Mouse (Mus musculus) CH12.LX (cell line): ENCODE results near the gene Ephx1. TPM values are rescaled to one million over a fixed set of nuclear protein-coding genes. Genes with fewer than 3 reads are reported as not detected.

Experiments used
- DNase-seq: peaks from one replicate; pipeline ENCODE4 v3.0.0-alpha.2; 2013; ENCODE audit errors: extremely low read depth
- H3K27ac ChIP-seq: 2 replicates; pipeline ENCODE4 v1.5.1; 2012; ENCODE audit warnings: low read depth, mild to moderate bottlenecking, control low read depth, moderate library complexity; ENCODE audit not compliant: insufficient read depth
- H3K27me3 ChIP-seq: replicated peaks from 2 replicates; pipeline ENCODE3; 2012; ENCODE audit warnings: inconsistent platforms
- H3K36me3 ChIP-seq, 2 experiments: replicated peaks in 1 of 2; 2 replicates each; pipeline versions ENCODE3 to v1.6.1; 2012; ENCODE audit warnings: inconsistent platforms in 1 of 2, low read length in 1 of 2, mild to moderate bottlenecking in 1 of 2, mixed read lengths in 1 of 2, moderate library complexity in 1 of 2; ENCODE audit not compliant: control insufficient read depth in 1 of 2, insufficient read depth in 1 of 2
- H3K4me1 ChIP-seq, 2 experiments: 2 replicates each; pipeline ENCODE4 v1.6.1; 2012; ENCODE audit warnings: inconsistent platforms in 1 of 2, moderate library complexity in 1 of 2; ENCODE audit not compliant: insufficient read depth in 2 of 2, control insufficient read depth in 1 of 2
- H3K4me2 ChIP-seq: 2 replicates; pipeline ENCODE4 v1.6.1; 2012; ENCODE audit warnings: low read depth, mild to moderate bottlenecking, control low read depth; ENCODE audit not compliant: poor library complexity, insufficient read depth, severe bottlenecking
- H3K4me3 ChIP-seq, 3 experiments: fragments of 150-350 bp in 1 of 3; sonication (generic) in 1 of 3; replicated peaks in 1 of 3; 2 replicates each; pipeline versions ENCODE3 to v1.5.1; 2011 to 2012; ENCODE audit warnings: low read depth in 2 of 3, low read length in 2 of 3, mild to moderate bottlenecking in 2 of 3, moderate library complexity in 2 of 3, control low read depth in 1 of 3, improper control_type of control experiment in 1 of 3, inconsistent platforms in 1 of 3, mixed read lengths in 1 of 3; ENCODE audit not compliant: poor library complexity in 1 of 3
- H3K79me2 ChIP-seq: replicated peaks from 2 replicates; pipeline ENCODE4 v1.6.1; 2012; ENCODE audit warnings: mild to moderate bottlenecking, moderate library complexity; ENCODE audit not compliant: control insufficient read depth, poor library complexity, insufficient read depth, severe bottlenecking; ENCODE audit errors: extremely low read depth
- H3K9ac ChIP-seq: 2 replicates; pipeline ENCODE4 v1.6.1; 2012; ENCODE audit warnings: low read depth, mild to moderate bottlenecking, control low read depth, moderate library complexity; ENCODE audit not compliant: insufficient read depth
- H3K9me3 ChIP-seq: replicated peaks from 2 replicates; pipeline ENCODE3; 2012; ENCODE audit warnings: low read length, inconsistent platforms, mixed read lengths
- BHLHE40 ChIP-seq: IDR thresholded peaks from 2 replicates; pipeline ENCODE4 v1.6.1; 2011; ENCODE audit warnings: mild to moderate bottlenecking, low read depth, low read length, improper control_type of control experiment
- CHD1 ChIP-seq: IDR thresholded peaks from 2 replicates; pipeline ENCODE4 v1.6.1; 2012; ENCODE audit warnings: low read depth, low read length, improper control_type of control experiment, inconsistent platforms
- CTCF ChIP-seq, 2 experiments: IDR thresholded peaks in 1 of 2; conservative IDR thresholded peaks in 1 of 2; 2 replicates each; pipeline ENCODE4 v1.5.1; 2011 to 2012; ENCODE audit warnings: low read depth in 2 of 2, low read length in 2 of 2, improper control_type of control experiment in 1 of 2, inconsistent platforms in 1 of 2, mild to moderate bottlenecking in 1 of 2, moderate library complexity in 1 of 2
- ELF1 ChIP-seq: IDR thresholded peaks from 2 replicates; pipeline ENCODE4 v1.6.1; 2014; ENCODE audit warnings: low read depth, mild to moderate bottlenecking, inconsistent platforms, low read length, improper control_type of control experiment
- EP300 ChIP-seq: IDR thresholded peaks from 2 replicates; pipeline ENCODE4 v1.6.1; 2011; ENCODE audit warnings: low read length, improper control_type of control experiment
- HCFC1 ChIP-seq: IDR thresholded peaks from 2 replicates; pipeline ENCODE4 v1.6.1; 2012; ENCODE audit warnings: low read depth, mild to moderate bottlenecking, inconsistent platforms, low read length, improper control_type of control experiment
- KAT2A ChIP-seq: IDR thresholded peaks from 2 replicates; pipeline ENCODE4 v1.6.1; 2012; ENCODE audit warnings: low read length, improper control_type of control experiment, inconsistent platforms; ENCODE audit not compliant: insufficient replicate concordance
- MAFK ChIP-seq: IDR thresholded peaks from 2 replicates; pipeline ENCODE4 v1.6.1; 2011; ENCODE audit warnings: low read length, improper control_type of control experiment; ENCODE audit not compliant: insufficient replicate concordance
- MAZ ChIP-seq: IDR thresholded peaks from 2 replicates; pipeline ENCODE4 v1.6.1; 2012; ENCODE audit warnings: low read depth, mild to moderate bottlenecking, inconsistent platforms, low read length, improper control_type of control experiment, moderate library complexity
- MEF2A ChIP-seq: IDR thresholded peaks from 2 replicates; pipeline ENCODE4 v1.6.1; 2014; ENCODE audit warnings: low read depth, mild to moderate bottlenecking, inconsistent platforms, low read length, improper control_type of control experiment, borderline replicate concordance
- MXI1 ChIP-seq: IDR thresholded peaks from 2 replicates; pipeline ENCODE4 v1.6.1; 2011; ENCODE audit warnings: mild to moderate bottlenecking, low read depth, low read length, improper control_type of control experiment
- NELFE ChIP-seq: IDR thresholded peaks from 2 replicates; pipeline ENCODE4 v1.6.1; 2011; ENCODE audit warnings: low read depth, low read length, improper control_type of control experiment
- NRF1 ChIP-seq: IDR thresholded peaks from 2 replicates; pipeline ENCODE4 v1.6.1; 2014; ENCODE audit warnings: low read depth, mild to moderate bottlenecking, inconsistent platforms, low read length, improper control_type of control experiment, moderate library complexity
- PAX5 ChIP-seq: IDR thresholded peaks from 2 replicates; pipeline ENCODE4 v1.6.1; 2012; ENCODE audit warnings: low read length, inconsistent platforms, mixed read lengths
- POLR2A ChIP-seq: IDR thresholded peaks from 2 replicates; pipeline ENCODE4 v1.6.1; 2011; ENCODE audit warnings: low read depth, mild to moderate bottlenecking, improper control_type of control experiment, low read length
- RAD21 ChIP-seq: IDR thresholded peaks from 2 replicates; pipeline ENCODE4 v1.6.1; 2011; ENCODE audit warnings: low read depth, mild to moderate bottlenecking, low read length, improper control_type of control experiment, moderate library complexity
- RCOR1 ChIP-seq: conservative IDR thresholded peaks from 2 replicates; pipeline ENCODE4 v1.6.1; 2012; ENCODE audit warnings: low read depth, mild to moderate bottlenecking, inconsistent platforms, low read length, improper control_type of control experiment
- SIN3A ChIP-seq: IDR thresholded peaks from 2 replicates; pipeline ENCODE4 v1.6.1; 2012; ENCODE audit warnings: low read length, improper control_type of control experiment, inconsistent platforms
- SMC3 ChIP-seq: IDR thresholded peaks from 2 replicates; pipeline ENCODE4 v1.6.1; 2011; ENCODE audit warnings: low read depth, low read length, improper control_type of control experiment
- TCF12 ChIP-seq: IDR thresholded peaks from 2 replicates; pipeline ENCODE4 v1.6.1; 2014; ENCODE audit warnings: low read depth, mild to moderate bottlenecking, inconsistent platforms, low read length, improper control_type of control experiment
- USF1 ChIP-seq: IDR thresholded peaks from 2 replicates; pipeline ENCODE4 v1.6.1; 2014; ENCODE audit warnings: low read depth, mild to moderate bottlenecking, inconsistent platforms, low read length, improper control_type of control experiment
- ZC3H11A ChIP-seq: IDR thresholded peaks from 2 replicates; pipeline ENCODE4 v1.6.1; 2012; ENCODE audit warnings: low read depth, mild to moderate bottlenecking, inconsistent platforms, low read length, improper control_type of control experiment
- ZNF384 ChIP-seq: IDR thresholded peaks from 2 replicates; pipeline ENCODE4 v1.6.1; 2012; ENCODE audit warnings: low read depth, low read length, improper control_type of control experiment, inconsistent platforms
- dilution Hi-C: fragments of 300-500 bp; cut with MboI; formaldehyde crosslinking; loops from 2 replicates; pipeline ENCODE4 v1.14.3; 2020; ENCODE audit warnings: low sequenced_read_pairs; ENCODE audit not compliant: extremely low pct_unique_long_range_greater_than_20kb, extremely low pct_ligation_motif_present
- in situ Hi-C: fragments of 300-500 bp; cut with MboI; formaldehyde crosslinking; loops from 3 replicates; pipeline ENCODE4 v1.14.3; 2019; ENCODE audit warnings: low sequenced_read_pairs, low pct_ligation_motif_present, low pct_unique_long_range_greater_than_20kb, mixed read lengths
- polyA plus RNA-seq: library from polyadenylated mRNA; unstranded; fragments of >175 nt; gene quantifications from 2 replicates; pipeline ENCODE4 v1.2.1, GENCODE M21; 2012; ENCODE audit warnings: low read depth; ENCODE audit not compliant: insufficient read length
- total RNA-seq, 2 experiments: library from RNA; depleted of rRNA; stranded (reverse); fragments of 300-350 nt in 1 of 2; fragments of >200 nt in 1 of 2; gene quantifications; 2 replicates each; pipeline ENCODE4 v1.2.3; 2012 to 2014

The Ephx1 gene
- total and polyA plus RNA-seq, 3 experiments, result 10.7 to 20.7 (median 12.0) TPM

DNA sequence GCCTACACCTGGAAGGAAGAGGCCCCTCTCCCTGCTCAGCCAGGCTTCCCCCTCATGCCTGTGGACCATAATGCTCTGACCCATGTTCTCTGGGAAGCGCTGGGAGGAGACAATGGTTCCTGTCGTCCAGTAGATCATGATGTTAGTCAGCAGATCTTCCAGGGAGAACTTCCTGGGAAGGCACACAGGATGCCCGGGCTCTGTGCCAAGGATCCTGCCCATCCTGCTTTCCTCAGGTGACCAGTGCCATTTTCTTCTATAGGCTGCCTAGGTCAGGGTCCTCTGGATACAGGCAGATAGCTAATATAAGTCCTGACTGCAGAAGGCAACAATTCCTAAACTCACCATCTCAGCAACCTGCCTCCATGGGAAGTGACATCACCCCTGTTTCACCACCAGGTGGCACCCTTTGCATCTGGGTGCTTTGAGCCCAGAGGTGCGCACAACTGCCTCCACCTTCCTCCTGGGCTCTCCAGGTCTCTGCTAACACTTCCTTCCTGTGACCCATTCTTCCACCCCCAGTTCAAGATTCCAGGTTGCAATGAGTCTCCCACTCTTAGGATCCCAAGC lies 44.5 kb downstream of the Ephx1 start:
- peak; percentile 62 for DNase-seq
- dilution Hi-C loops, result no loop called here
- no peaks in the 10 kb centered on the region for H3K79me2 ChIP-seq
- H3K4me3 ChIP-seq, result no peak overlapping the region
- H3K9ac ChIP-seq, result no peak overlapping the region
- TF ChIP-seq MAZ, result no peak
- peak; percentile 75 for TF ChIP-seq SMC3
- TF ChIP-seq CTCF (conservative IDR thresholded peaks at IDR 0.05 in 1 of 2, IDR thresholded peaks at IDR 0.05 in 1 of 2; ENCODE audit: low read depth in 2 of 2, low read length in 2 of 2), result peak; percentile 83 to 84
- TF ChIP-seq USF1, result no peak
- TF ChIP-seq RAD21, result peak; percentile 50
- no peak overlapping the region for H3K27ac ChIP-seq
- H3K9me3 ChIP-seq, result peaks cover 3% of the 10 kb centered on the region
- H3K4me2 ChIP-seq, result no peak overlapping the region
- H3K27me3 ChIP-seq, result no peaks in the 10 kb centered on the region
- in situ Hi-C loops, result no loop called here
- peaks cover 0 to 5% of the 10 kb centered on the region in 2 experiments for H3K36me3 ChIP-seq
- peaks cover 5 to 31% of the 10 kb centered on the region in 2 experiments for H3K4me1 ChIP-seq

DNA sequence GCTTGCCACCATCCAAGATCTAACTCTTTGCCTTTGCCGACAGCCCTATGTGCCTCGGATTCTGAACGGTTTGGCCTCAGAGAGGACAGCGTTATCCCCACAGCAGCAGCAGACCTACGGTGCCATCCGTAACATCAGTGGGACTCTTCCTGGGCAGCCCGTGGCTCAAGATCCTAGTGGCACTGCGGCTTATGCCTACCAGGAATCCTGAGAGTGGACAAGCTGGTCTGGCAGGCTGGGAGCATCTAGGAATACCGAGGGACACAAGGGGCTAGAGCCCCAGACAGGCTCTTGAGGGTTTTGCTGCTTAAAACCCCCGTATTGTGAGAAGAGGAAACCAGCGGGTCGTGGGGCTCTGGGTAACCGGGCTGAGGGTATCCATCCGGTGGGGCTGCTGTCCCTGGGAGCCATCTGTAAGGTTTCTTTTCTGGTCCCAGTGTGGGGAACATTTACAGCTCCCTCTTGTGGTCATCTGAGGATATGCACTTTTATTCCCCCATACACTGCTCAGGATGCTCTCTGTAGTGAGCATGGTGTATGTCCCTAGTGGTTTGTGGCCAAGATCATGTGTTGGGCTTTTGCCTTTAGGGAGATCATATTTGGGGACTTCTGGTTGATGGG lies 46.5 kb downstream of the Ephx1 start:
- TF ChIP-seq PAX5 (no peak), ZC3H11A (peak; percentile 9; the same call in 1 of the 2 replicates), CTCF (conservative IDR thresholded peaks at IDR 0.05 in 1 of 2, IDR thresholded peaks at IDR 0.05 in 1 of 2; ENCODE audit: low read depth in 2 of 2, low read length in 2 of 2) (peak; percentile 87 to 94), SMC3 (peak; percentile 92), CHD1 (no peak), RAD21 (peak; percentile 68), ZNF384 (peak; percentile 68)
- Histone ChIP-seq H3K9ac (no peak overlapping the region), H3K4me2 (no peak overlapping the region), H3K4me1 (peaks cover 5 to 31% of the 10 kb centered on the region in 2 experiments), H3K9me3 (no peaks in the 10 kb centered on the region), H3K27me3 (no peaks in the 10 kb centered on the region), H3K79me2 (no peaks in the 10 kb centered on the region), H3K27ac (no peak overlapping the region), H3K36me3 (peaks cover 0 to 11% of the 10 kb centered on the region in 2 experiments), H3K4me3 (no peak overlapping the region)
- in situ Hi-C loops (loop anchor here (5.0 kb wide), 1 partner anchor 52 kb away; no protein-coding TSS in a partner anchor), dilution Hi-C loops (no loop called here)
- peak; percentile 71 for DNase-seq

DNA sequence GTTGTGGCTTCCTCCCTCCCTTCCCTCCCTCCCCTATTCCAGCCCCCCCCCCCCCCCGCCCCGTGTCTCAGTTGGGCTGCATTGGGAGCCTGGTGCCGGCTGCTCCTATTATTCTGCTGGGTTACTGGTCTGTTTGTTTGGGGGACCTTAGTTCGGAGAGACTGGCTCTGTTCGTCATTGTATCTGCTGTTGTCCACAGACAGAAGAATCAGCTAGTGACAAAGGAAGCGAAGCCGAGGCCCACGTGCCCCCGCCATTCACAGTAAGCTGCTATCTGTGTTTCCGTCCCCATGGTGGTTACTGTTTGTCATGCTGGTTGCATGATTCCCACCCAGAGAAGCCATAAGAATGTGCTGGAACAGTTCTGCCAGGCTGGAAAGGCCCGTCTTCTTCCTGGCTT lies 47.8 kb downstream of the Ephx1 start:
- Histone ChIP-seq H3K27me3 (no peaks in the 10 kb centered on the region), H3K79me2 (no peaks in the 10 kb centered on the region), H3K9me3 (no peaks in the 10 kb centered on the region), H3K9ac (no peak overlapping the region), H3K4me2 (no peak overlapping the region), H3K36me3 (peaks cover 0 to 16% of the 10 kb centered on the region in 2 experiments), H3K4me1 (peaks cover 5 to 31% of the 10 kb centered on the region in 2 experiments), H3K27ac (no peak overlapping the region), H3K4me3 (no peak overlapping the region)
- DNase-seq, result no peak
- dilution Hi-C loops (no loop called here), in situ Hi-C loops (loop anchor here (5.0 kb wide), 1 partner anchor 51 kb away; no protein-coding TSS in a partner anchor)
- TF ChIP-seq ELF1 (no peak), KAT2A (no peak), ZNF384 (no peak), RCOR1 (no peak), TCF12 (no peak), MAFK (no peak), MEF2A (no peak), SIN3A (no peak), MXI1 (no peak), NRF1 (no peak), CTCF (conservative IDR thresholded peaks at IDR 0.05 in 1 of 2, IDR thresholded peaks at IDR 0.05 in 1 of 2; ENCODE audit: low read depth in 2 of 2, low read length in 2 of 2) (no peak), POLR2A (no peak), NELFE (no peak), RAD21 (no peak), HCFC1 (no peak), BHLHE40 (no peak), EP300 (no peak)
